Mouse (Mus musculus): Measurements from ENCODE around the gene Olfr722. TPM values are rescaled to one million over a fixed set of nuclear protein-coding genes. Genes with fewer than 3 reads are reported as not detected.
"Not testable (repeated sequence)": the region's sequence is repeated elsewhere in the genome, so short reads cannot be mapped to it uniquely, and the experiment has no call there.

The Olfr722 gene
- total RNA-seq (2021), result not detected
- long read RNA-seq, experiment 1, result 0 reads
- long read RNA-seq, experiment 2, result 0 reads

GRCm38 (mm10) chr14:49901899-49902298 is at the start of gene Olfr722:
Gene Olfr722, minus strand, starts transcription at chr14:49901999.
- no peak for DNase-seq (ENCODE audit: low spot score)

- not testable (repeated sequence) for DNase-seq (ENCODE audit: low spot score)
Observed at GRCm38 (mm10) chr14:49931687-49932086, 29.9 kb upstream of the Olfr722 start, which contains the start of gene Olfr723. Gene Olfr723, minus strand, starts transcription at chr14:49931787.

GRCm38 (mm10) chr14:49860387-49860786 is 41.4 kb downstream of the Olfr722 start:
- no peak for DNase-seq (ENCODE audit: low spot score)

Other genes starting within 250 kb of the Olfr722 start
- gene Armh4, start 118.6 kb downstream of the Olfr722 start, total RNA-seq (2021), result 1 to 10 TPM; 1.3 to 1.8 TPM
- not detected for gene Olfr723, start 29.8 kb upstream of the Olfr722 start, total RNA-seq (2021)
- not detected for gene Olfr724, start 61.3 kb upstream of the Olfr722 start, total RNA-seq (2021)
- not detected for gene Olfr725, start 138.4 kb upstream of the Olfr722 start, total RNA-seq (2021)
- not detected for gene Olfr726, start 189.0 kb upstream of the Olfr722 start, total RNA-seq (2021)
- gene Olfr727, start 221.2 kb upstream of the Olfr722 start, total RNA-seq (2021), result not detected
- not detected for gene Olfr728, start 240.7 kb upstream of the Olfr722 start, total RNA-seq (2021)